Mouse (Mus musculus): ENCODE results near the gene Itpripl2. TPM values are rescaled to one million over a fixed set of nuclear protein-coding genes. Genes with fewer than 3 reads are reported as not detected.

Itpripl2 gene
- polyA plus RNA-seq, 1 experiment from 2014 or later, result 4.1 TPM

DNA sequence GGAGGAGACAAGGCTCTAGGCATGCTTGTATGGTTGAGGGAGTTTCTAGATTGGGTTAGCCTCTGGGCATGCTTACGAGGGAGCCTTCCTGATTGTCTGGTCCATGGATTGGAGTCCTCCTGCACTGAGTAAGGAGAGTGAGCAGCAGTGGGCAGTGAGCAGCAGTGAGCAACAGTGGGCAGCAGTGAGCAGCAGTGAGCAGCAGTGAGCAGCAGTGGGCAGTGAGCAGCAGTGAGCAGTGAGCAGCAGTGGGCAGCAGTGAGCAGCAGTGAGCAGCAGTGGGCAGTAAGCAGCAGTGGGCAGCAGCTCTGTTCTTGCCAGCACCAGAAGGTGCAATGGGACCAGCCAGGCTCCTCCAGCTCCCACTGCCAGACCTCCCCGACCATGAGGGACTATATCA, 26.0 kb upstream of the Itpripl2 start:
- H3K36me3 ChIP-seq (ENCODE audit: control insufficient read depth, insufficient read depth), result peaks cover under 1% of the 10 kb centered on the region; the same call in 1 of the 2 replicates
- no peak overlapping the region for H3K4me3 ChIP-seq (ENCODE audit: low read length)
- H3K27ac ChIP-seq (ENCODE audit: low read length), result no peak overlapping the region
- 59% methylated on average over 2 of the region's 2 CpGs for WGBS
- no peak overlapping the region for H3K4me2 ChIP-seq (ENCODE audit: low read depth, low read length)
- no peaks in the 10 kb centered on the region for H3K4me1 ChIP-seq (ENCODE audit: control insufficient read depth, insufficient read depth, low read length)
- H3K9ac ChIP-seq (ENCODE audit: low read length), result no peak overlapping the region
- H3K9me3 ChIP-seq (replicated peaks; ENCODE audit: control insufficient read depth, low read length), result no peaks in the 10 kb centered on the region
- peak; percentile 54 for ATAC-seq (replicated peaks; ENCODE audit: extremely low read depth, insufficient read depth, low FRiP score)
- H3K27me3 ChIP-seq (ENCODE audit: control insufficient read depth, insufficient read depth, low read length), result no peaks in the 10 kb centered on the region

- Histone ChIP-seq H3K4me3 (ENCODE audit: low read length) (no peak overlapping the region), H3K27me3 (ENCODE audit: control insufficient read depth, insufficient read depth, low read length) (no peaks in the 10 kb centered on the region), H3K36me3 (ENCODE audit: control insufficient read depth, insufficient read depth) (no peaks in the 10 kb centered on the region), H3K27ac (ENCODE audit: low read length) (no peak overlapping the region), H3K4me2 (ENCODE audit: low read depth, low read length) (no peak overlapping the region), H3K9me3 (replicated peaks; ENCODE audit: control insufficient read depth, low read length) (no peaks in the 10 kb centered on the region), H3K4me1 (ENCODE audit: control insufficient read depth, insufficient read depth, low read length) (no peaks in the 10 kb centered on the region), H3K9ac (ENCODE audit: low read length) (no peak overlapping the region)
- WGBS, result 44% methylated on average over 7 of the region's 7 CpGs
- ATAC-seq (replicated peaks; ENCODE audit: extremely low read depth, insufficient read depth, low FRiP score), result no peak
Measured at GRCm38 (mm10) chr7:118508556-118508955, 16.8 kb upstream of the Itpripl2 start.

- H3K9ac ChIP-seq (ENCODE audit: low read length), result no peak overlapping the region
- H3K9me3 ChIP-seq (replicated peaks; ENCODE audit: control insufficient read depth, low read length), result no peaks in the 10 kb centered on the region
- H3K36me3 ChIP-seq (ENCODE audit: control insufficient read depth, insufficient read depth), result no peaks in the 10 kb centered on the region
- no peak overlapping the region for H3K4me3 ChIP-seq (ENCODE audit: low read length)
- no peak overlapping the region for H3K4me2 ChIP-seq (ENCODE audit: low read depth, low read length)
- H3K27ac ChIP-seq (ENCODE audit: low read length), result no peak overlapping the region
- ATAC-seq (replicated peaks; ENCODE audit: extremely low read depth, insufficient read depth, low FRiP score), result no peak
- WGBS, result 55% methylated on average over 4 of the region's 4 CpGs
- H3K4me1 ChIP-seq (ENCODE audit: control insufficient read depth, insufficient read depth, low read length), result no peaks in the 10 kb centered on the region
- no peaks in the 10 kb centered on the region for H3K27me3 ChIP-seq (ENCODE audit: control insufficient read depth, insufficient read depth, low read length)
Measured at GRCm38 (mm10) chr7:118503844-118504243, 12.1 kb upstream of the Itpripl2 start.

- Histone ChIP-seq H3K4me3 (ENCODE audit: low read length) (no peak overlapping the region), H3K27ac (ENCODE audit: low read length) (no peak overlapping the region), H3K4me1 (ENCODE audit: control insufficient read depth, insufficient read depth, low read length) (no peaks in the 10 kb centered on the region), H3K27me3 (ENCODE audit: control insufficient read depth, insufficient read depth, low read length) (no peaks in the 10 kb centered on the region), H3K9ac (ENCODE audit: low read length) (no peak overlapping the region), H3K36me3 (ENCODE audit: control insufficient read depth, insufficient read depth) (no peaks in the 10 kb centered on the region), H3K9me3 (replicated peaks; ENCODE audit: control insufficient read depth, low read length) (peaks cover 4% of the 10 kb centered on the region; the same call in 1 of the 2 replicates), H3K4me2 (ENCODE audit: low read depth, low read length) (no peak overlapping the region)
- WGBS, result 68% methylated on average over 8 of the region's 8 CpGs
- ATAC-seq (replicated peaks; ENCODE audit: extremely low read depth, insufficient read depth, low FRiP score), result no peak
Measured at GRCm38 (mm10) chr7:118502333-118502732, 10.6 kb upstream of the Itpripl2 start.

GRCm38 (mm10) chr7:118499784-118500435, 8.1 kb upstream of the Itpripl2 start:
- Histone ChIP-seq H3K4me1 (ENCODE audit: control insufficient read depth, insufficient read depth, low read length) (no peaks in the 10 kb centered on the region), H3K27me3 (ENCODE audit: control insufficient read depth, insufficient read depth, low read length) (no peaks in the 10 kb centered on the region), H3K9ac (ENCODE audit: low read length) (no peak overlapping the region), H3K36me3 (ENCODE audit: control insufficient read depth, insufficient read depth) (no peaks in the 10 kb centered on the region), H3K4me3 (ENCODE audit: low read length) (no peak overlapping the region), H3K4me2 (ENCODE audit: low read depth, low read length) (no peak overlapping the region), H3K27ac (ENCODE audit: low read length) (no peak overlapping the region), H3K9me3 (replicated peaks; ENCODE audit: control insufficient read depth, low read length) (peaks cover 4% of the 10 kb centered on the region; the same call in 1 of the 2 replicates)
- no peak for ATAC-seq (replicated peaks; ENCODE audit: extremely low read depth, insufficient read depth, low FRiP score)
- WGBS, result 56% methylated on average over 7 of the region's 7 CpGs

DNA sequence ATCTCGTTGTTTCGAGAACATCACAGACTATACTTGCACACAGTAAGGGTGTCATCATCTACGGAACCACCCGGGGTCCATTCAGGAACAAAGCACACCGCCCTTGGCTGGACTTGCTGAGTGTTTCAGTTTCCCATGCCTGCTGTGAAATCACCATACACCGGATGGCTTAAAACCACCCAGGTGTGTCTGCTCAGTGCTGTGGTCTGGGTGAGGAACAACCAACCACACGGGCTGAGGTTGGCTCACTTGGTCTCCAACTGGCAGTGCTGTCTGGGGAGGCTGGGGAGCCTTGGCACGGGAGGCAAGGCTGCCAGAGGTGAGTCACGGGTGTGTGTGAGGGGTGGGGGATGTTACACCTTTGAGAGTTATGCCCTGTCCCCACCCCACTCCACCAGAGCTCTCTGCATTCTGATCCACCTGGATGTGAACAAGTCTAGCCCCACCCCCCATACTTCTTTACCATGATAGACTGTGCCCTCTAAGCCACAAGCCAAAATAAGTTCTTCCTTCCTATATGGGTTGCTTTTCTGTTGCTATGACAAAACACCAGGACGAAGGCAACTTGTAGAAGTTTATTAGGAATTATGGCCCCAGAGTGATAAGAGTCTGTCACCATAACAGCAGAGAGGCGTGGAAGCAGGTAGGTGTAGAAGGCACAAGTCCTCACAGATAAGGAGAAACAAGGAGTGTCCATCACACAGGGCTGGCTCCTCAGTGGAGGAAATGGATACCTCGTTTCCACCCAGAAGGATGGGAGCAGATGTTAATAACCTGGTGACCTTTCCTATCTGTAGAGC, 7.4 kb upstream of the Itpripl2 start:
- Histone ChIP-seq H3K36me3 (ENCODE audit: control insufficient read depth, insufficient read depth) (no peaks in the 10 kb centered on the region), H3K9me3 (replicated peaks; ENCODE audit: control insufficient read depth, low read length) (peaks cover 4% of the 10 kb centered on the region; the same call in 1 of the 2 replicates), H3K27me3 (ENCODE audit: control insufficient read depth, insufficient read depth, low read length) (no peaks in the 10 kb centered on the region), H3K4me2 (ENCODE audit: low read depth, low read length) (no peak overlapping the region), H3K27ac (ENCODE audit: low read length) (no peak overlapping the region), H3K4me1 (ENCODE audit: control insufficient read depth, insufficient read depth, low read length) (no peaks in the 10 kb centered on the region), H3K4me3 (ENCODE audit: low read length) (no peak overlapping the region), H3K9ac (ENCODE audit: low read length) (no peak overlapping the region)
- peak; percentile 23; the same call in 1 of the 2 replicates for ATAC-seq (replicated peaks; ENCODE audit: extremely low read depth, insufficient read depth, low FRiP score)
- WGBS, result 75% methylated on average over 12 of the region's 12 CpGs

GRCm38 (mm10) chr7:118494892-118495579, 3.3 kb upstream of the Itpripl2 start:
- WGBS, result 75% methylated on average over 4 of the region's 4 CpGs
- peaks cover 9% of the 10 kb centered on the region for H3K27me3 ChIP-seq (ENCODE audit: control insufficient read depth, insufficient read depth, low read length)
- H3K9ac ChIP-seq (ENCODE audit: low read length), result no peak overlapping the region
- no peak overlapping the region for H3K4me3 ChIP-seq (ENCODE audit: low read length)
- ATAC-seq (replicated peaks; ENCODE audit: extremely low read depth, insufficient read depth, low FRiP score), result no peak
- H3K36me3 ChIP-seq (ENCODE audit: control insufficient read depth, insufficient read depth), result no peaks in the 10 kb centered on the region
- H3K27ac ChIP-seq (ENCODE audit: low read length), result no peak overlapping the region
- H3K4me1 ChIP-seq (ENCODE audit: control insufficient read depth, insufficient read depth, low read length), result peaks cover 7% of the 10 kb centered on the region; the same call in 1 of the 2 replicates
- peaks cover 4% of the 10 kb centered on the region; the same call in 1 of the 2 replicates for H3K9me3 ChIP-seq (replicated peaks; ENCODE audit: control insufficient read depth, low read length)
- no peak overlapping the region for H3K4me2 ChIP-seq (ENCODE audit: low read depth, low read length)

- Histone ChIP-seq H3K27ac (ENCODE audit: low read length) (no peak overlapping the region), H3K27me3 (ENCODE audit: control insufficient read depth, insufficient read depth, low read length) (peaks cover 15% of the 10 kb centered on the region), H3K4me2 (ENCODE audit: low read depth, low read length) (no peak overlapping the region), H3K9ac (ENCODE audit: low read length) (no peak overlapping the region), H3K4me3 (ENCODE audit: low read length) (no peak overlapping the region), H3K4me1 (ENCODE audit: control insufficient read depth, insufficient read depth, low read length) (peaks cover 9% of the 10 kb centered on the region; the same call in 1 of the 2 replicates), H3K36me3 (ENCODE audit: control insufficient read depth, insufficient read depth) (no peaks in the 10 kb centered on the region), H3K9me3 (replicated peaks; ENCODE audit: control insufficient read depth, low read length) (peaks cover 4% of the 10 kb centered on the region; the same call in 1 of the 2 replicates)
- 59% methylated on average over 9 of the region's 9 CpGs for WGBS
- ATAC-seq (replicated peaks; ENCODE audit: extremely low read depth, insufficient read depth, low FRiP score), result no peak
Measured at GRCm38 (mm10) chr7:118493892-118494291, 2.1 kb upstream of the Itpripl2 start.
